Mouse (Mus musculus) adipocyte (in vitro differentiated cells): ENCODE measurements at regions not wholly inside any gene's neighbourhood (a gene's known extent, or its start where the extent isn't known, plus 50 kb on each side); places are given as distances from the start of the nearest gene placed in this dataset.
A peak's percentile ranks its signal among the peaks of the same experiment; 100 is the strongest.

Source experiments
- DNase-seq: peaks from one replicate; pipeline ENCODE4 v3.0.0-alpha.2; 2016; ENCODE audit warnings: low spot score

DNA sequence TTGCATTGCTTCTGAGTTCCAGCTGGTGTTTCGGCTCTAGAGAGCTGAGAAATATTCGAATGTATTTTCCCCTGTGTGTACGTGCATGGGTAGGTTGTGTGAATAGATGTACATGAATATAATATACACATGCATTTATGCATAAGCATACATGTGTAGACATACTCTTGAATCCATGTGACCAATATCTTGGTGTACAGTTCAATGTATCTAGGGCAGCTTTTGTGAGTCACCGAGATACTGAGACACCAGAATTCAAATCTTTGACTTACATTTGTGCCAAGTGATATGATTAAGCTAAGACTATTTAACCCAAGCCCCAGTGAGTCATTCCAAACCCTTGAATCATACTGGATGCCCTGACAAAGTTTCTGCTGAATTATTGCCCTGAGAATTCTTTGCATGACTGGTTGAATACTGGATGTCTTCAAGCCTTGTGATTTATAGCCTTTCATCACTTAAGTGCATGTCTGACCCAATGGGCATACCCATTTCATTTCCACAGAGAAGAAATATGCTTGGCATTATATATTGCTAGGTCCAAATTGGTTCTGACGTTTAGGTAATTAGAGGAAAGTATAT lies 103.3 kb upstream of the Tsc22d2 start:
- peak; percentile 58 for DNase-seq

DNA sequence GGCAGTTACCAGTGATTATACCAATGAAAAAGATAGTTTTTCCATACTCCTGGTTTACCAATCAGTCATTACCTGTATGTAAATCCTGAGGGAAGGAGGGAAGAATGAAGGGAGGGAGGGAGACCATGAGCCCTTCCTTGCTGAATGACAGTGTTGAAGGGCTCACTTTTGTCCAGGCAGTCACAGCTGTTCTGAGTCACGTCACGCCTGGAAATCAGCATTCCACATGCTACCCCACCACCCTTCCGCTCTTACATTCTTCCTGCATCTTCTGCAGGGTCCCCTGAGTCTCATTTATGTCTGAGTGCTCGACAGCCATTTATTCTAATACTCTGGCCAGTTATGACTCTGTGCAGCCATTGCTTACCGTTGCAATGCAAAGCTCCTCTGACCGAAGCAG lies 101.9 kb upstream of the Tsc22d2 start:
- DNase-seq: no peak

DNA sequence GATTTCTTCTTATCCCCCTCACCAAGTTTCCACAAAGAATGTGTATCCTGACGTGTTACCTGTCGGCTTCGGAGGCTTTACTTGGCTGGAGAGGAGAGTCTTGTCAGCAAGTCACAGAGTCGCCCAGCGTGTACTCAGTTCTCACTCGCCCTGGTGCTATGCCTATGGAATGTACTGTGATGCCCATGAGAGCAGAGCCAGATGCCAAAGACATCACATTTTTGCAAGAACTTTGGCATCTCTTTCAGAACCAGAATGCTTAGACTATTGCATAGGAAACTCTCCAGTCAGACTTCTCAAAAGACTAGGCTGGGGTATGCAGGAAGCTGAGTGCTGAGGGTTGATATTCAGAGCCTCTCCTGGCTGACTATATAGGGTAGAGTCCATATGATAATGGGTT lies 99.3 kb upstream of the Tsc22d2 start:
- peak; percentile 26 for DNase-seq

DNA sequence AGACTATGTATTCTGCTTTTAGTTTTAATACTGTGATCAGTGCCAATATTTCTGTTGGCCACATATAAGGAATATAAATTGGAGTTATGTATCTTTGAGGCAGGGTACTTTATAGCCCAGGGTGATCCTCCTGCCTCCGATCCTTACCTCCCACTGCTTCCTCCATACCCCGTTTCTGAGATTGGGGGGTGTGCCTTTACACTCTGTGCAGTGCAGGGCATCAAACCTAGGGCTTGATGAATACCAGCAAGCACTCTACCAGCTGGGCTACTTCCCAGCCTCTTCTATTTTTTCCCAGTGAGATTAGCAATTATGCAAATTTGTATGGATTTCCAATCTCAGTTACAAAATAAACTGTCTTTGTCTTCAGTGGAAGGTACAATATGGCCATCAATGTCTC lies 97.3 kb upstream of the Tsc22d2 start:
- DNase-seq: no peak

DNA sequence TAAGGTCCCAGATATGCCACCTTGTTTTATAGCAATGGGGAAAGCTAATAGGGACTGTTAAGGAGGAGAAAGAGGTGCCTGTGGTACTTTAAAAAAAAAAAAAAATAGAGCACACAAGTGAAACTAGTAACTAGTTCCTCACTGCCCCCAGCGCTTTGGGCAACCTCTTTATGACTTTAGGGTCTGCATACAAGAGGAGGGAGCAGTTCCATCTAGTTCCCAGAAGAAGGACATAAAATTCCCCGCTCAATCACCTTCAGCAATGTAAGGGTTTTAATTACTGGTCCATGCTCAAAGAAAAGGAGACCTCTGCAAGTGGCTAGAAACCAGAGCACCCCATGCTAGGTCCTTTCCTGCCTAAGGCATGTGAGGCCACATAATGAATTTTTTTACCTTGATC lies 95.8 kb upstream of the Tsc22d2 start:
- no peak for DNase-seq

DNA sequence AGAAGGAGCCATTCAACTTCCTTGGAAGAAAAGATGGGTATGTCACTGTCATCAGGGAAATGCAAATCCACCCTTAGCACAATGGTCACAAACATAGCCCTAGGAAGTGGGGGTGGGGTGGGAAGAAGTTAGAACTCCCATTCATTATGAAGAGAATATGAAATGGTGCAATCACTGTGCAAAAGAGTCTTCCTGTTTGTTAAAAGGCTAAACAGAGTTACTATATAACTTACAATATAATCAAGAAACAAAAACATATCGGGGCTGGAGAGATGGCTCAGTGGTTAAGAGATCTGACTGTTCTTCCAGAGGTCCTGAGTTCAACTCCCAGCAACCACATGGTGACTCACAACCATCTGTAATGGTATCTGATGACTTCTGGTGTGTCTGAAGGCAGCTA lies 95.1 kb upstream of the Tsc22d2 start:
- DNase-seq: no peak

DNA sequence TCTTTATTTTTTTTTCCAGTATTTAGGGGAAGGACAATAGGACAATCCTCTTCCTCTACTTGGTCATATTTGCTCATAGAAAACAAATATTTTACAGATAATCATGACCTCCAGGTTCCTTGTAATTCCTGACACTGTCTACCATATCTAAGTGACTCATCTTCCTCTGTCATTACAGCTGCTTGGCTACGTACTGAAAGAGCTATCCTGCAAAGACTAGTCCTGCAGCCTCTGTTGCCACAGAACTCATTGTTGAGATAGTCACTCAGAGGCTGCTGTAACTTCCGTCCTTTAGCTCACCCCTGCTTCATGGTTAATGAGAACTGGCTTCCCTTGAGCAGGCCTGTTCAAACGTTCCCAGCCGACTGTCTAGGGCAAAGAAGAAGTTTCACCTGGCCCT lies 93.7 kb upstream of the Tsc22d2 start:
- DNase-seq: no peak

DNA sequence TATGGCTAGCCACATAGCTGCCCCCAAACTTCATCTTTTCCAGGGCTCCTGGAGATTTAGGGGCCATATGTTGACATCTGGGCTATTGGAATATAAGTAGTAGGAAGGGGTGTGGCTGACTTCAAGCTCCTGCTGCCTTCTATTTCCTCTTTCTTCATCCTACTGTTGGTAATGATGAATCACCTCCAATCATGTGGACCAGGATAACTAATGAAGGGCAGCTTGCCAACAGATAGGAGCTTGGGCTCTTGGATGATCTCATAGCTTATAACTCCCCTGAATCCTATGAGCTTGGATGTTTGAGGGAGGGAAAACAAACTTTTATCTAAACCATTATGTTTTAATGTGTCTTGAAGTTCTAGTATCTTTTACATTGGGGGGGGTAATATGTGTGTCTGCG lies 92.2 kb upstream of the Tsc22d2 start:
- no peak for DNase-seq

DNA sequence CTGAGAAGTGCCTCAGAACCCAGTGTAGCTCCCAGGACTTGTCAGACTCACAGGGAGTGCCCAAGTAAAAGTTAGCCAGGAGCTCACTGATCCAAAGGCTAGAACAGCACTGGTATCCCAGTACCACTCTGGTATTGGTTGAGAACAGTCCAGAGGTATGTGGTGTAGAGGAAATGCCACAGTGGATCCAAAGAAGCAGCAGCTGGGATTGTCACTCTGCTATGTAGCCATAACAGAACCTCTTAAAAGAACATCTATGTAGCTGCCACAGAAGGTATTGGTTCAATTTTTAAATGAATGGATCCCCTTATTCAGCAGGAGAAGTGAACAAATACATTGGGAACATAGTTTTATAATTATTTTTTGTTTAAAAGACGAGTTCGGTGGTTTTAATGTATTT lies 86.8 kb upstream of the Tsc22d2 start:
- DNase-seq: peak; percentile 12

DNA sequence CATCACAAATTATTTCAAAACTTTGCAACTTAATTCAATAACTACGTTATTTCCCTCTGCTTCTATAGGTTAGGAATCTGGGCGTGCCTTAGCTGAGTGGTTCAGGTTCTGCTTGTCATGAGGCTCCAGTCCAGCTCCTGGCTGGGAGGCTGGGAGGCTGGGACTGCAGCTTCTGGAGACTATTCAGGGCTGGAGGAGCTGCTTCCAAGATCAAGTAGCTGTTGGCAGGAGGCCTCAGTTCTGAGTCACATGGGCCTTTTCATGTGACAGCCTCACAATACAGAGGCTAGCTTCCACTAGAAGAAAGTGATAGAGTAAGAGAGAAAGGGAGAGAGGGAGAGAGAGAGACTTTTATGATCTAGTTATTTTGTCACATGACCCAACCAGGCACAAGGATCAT lies 84.3 kb upstream of the Tsc22d2 start:
- DNase-seq: peak; percentile 95

DNA sequence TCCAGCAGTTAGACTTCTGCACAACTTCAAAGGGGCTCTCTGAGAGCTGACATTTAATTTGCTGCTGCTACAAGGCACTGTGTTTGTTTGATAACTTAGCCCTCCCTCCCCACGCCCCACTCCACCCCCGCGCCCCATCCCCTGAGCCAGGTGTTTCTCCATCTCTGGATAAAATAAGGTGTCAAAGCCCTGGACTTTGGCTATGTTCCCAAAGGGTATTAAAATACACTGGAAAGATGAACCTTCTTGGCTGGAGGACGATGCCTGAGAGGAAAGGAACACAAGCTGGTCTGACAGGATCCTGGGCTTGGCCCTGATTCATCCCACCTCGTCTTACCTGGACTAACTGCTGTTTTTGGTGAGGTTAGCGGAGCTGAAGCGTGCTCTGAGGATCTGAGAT lies 80.5 kb upstream of the Tsc22d2 start:
- no peak for DNase-seq

DNA sequence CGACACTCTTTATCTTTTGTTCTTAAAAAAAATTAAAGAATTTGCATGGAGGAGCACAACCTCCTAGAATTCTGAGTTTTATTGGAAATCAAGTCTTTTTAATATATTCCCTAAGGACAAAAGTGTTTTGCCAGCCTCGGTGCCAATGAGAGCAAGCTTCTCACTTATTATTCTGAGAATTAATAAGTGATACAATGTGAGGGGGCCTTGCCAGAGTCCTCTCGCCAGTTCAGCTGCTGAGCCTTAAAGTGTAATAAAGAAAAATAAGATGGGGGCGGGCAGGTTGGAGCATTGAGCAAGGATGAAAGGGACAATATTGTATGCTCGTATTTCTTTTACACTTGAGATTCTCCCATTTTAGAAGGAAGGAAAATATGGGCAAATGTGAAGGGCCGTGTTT lies 79.2 kb upstream of the Tsc22d2 start:
- DNase-seq: no peak

DNA sequence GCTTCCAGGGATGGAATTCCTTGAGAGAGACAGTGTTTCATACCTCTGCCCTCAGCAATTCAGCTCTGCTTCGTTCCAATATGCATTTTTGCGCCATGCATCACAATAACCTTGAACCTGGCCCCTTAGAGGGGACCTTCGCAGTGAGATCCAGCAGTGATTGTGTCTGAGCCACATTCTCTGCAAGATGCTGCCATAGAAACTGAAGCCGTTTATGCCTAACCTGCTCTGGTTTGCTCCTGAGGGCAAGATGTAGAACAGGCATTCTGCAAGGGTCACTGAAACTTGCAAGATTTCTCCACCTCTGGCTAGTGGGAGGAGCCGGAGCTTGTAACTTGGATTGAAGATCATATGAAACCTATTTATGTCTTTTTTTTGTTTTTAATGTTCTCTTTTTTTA lies 78.4 kb upstream of the Tsc22d2 start:
- DNase-seq: no peak

DNA sequence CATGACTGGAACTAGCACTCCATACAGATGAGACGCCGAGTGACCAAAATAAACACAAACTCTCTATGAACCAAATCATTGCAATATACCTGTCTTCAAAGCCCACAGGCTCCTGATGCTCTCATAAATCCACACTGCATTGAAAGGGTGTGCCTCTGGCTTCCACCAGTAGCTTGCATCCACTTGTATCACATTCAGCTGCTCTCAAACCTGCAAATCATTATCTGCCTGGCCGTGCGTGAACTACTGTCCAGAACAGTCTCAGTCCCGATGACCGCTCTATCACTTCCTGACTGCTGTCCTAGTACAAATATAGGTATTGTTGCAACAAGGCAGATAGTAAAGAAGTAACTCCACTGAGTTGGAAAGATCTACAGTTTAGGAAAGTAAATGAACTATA lies 77.9 kb upstream of the Tsc22d2 start:
- DNase-seq: no peak

DNA sequence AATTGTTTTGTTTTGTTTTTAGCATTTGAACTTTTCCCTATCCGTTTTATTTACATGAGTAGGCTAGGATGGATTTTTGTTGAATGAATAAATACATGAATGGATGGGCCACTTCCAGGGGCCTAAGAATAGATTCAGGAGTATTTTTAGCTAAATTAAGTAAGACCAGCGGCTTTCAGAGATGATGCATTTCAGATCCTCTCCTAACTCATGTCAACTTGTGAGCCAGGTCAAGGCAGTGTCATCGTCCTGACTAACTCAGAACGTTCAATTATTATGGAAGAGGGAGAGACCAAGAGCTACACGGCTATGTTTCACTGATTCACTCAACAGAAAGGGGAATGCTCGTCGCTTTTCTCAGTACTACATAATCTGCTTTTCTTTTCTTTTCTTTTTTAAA lies 75.5 kb upstream of the Tsc22d2 start:
- no peak for DNase-seq

DNA sequence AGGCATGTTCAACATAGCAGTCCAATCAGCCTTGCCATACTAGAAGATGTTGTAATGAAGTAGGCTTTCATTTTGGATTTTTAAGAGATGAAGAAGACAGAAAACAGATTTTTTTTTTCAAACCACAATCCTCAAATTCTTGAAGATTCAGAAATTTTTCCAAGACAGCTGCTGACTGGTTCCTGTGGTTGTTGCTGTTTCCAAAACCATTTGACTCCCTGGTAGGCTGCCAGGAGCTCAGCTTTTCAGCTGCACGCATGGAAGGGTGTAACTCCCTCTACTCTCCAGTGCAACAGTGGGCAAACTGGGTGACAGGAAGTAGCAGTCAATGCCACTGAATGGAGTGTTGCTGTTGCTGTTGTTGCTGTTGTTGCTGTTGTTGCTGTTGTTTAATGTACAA lies 72.4 kb upstream of the Tsc22d2 start:
- no peak for DNase-seq

DNA sequence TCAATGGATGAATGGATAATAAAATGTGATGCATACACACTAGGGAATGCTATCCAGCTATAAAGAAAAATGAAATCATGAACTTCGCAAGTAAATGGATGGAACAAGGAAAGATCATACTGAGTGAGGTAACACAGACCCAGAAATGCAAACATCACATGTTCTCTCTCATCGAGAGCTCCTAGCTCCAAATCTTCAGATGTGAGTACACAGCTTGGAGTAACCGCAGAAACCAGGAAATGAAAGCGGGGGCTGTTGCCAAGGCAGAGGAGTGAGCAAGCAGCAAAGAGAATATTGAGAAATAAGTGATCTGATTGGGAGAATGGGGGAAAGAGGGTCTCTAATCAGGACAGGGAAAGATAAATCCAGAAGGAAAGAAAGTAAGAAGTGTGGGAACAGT lies 52.0 kb upstream of the Tsc22d2 start:
- no peak for DNase-seq

DNA sequence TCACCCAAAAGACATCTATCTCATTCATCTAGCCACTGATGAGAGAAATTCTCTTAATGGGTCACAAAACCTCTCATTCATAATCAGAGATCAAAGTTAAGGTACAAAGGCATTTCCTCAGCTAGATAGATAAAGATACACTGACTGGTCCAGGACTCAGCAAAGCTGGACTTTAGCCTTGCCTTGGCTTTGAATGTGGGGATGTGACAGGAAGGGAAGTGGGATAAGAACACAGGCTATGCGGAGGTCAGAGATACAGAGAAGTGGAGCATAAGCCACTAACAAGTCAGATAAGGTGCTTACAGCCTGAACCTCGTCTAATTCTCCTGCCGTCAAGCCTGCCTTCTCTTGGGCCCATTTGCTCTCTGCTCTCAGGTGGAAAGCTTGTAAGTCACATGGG lies 50.0 kb upstream of the Tsc22d2 start:
- no peak for DNase-seq
